Mouse (Mus musculus) testis, adult 2 months (tissue): ENCODE data around the gene Olfr328. TPM values are rescaled to one million over a fixed set of nuclear protein-coding genes. Genes with fewer than 3 reads are reported as not detected.

ENCODE experiments used
- H3K27ac ChIP-seq: fragments of 200-500 bp; 2 replicates; pipeline ENCODE4 v1.5.1; 2012; ENCODE audit warnings: low read depth, low read length; ENCODE audit not compliant: control insufficient read depth, insufficient read depth
- H3K27me3 ChIP-seq: fragments of 200-500 bp; 2 replicates; pipeline ENCODE4 v1.6.1; 2012; ENCODE audit warnings: mild to moderate bottlenecking, low read length, moderate library complexity; ENCODE audit not compliant: control insufficient read depth, insufficient read depth
- H3K36me3 ChIP-seq: fragments of 200-500 bp; 2 replicates; pipeline ENCODE4 v1.6.1; 2012; ENCODE audit warnings: mild to moderate bottlenecking, low read length; ENCODE audit not compliant: control insufficient read depth, insufficient read depth
- H3K4me1 ChIP-seq: fragments of 200-500 bp; 2 replicates; pipeline ENCODE4 v1.6.1; 2012; ENCODE audit warnings: low read length; ENCODE audit not compliant: control insufficient read depth, insufficient read depth
- H3K4me3 ChIP-seq: fragments of 200-500 bp; 2 replicates; pipeline ENCODE4 v1.5.1; 2012; ENCODE audit warnings: low read depth, mild to moderate bottlenecking, low read length, moderate library complexity, mixed read lengths; ENCODE audit not compliant: control insufficient read depth
- CTCF ChIP-seq: fragments of 200-500 bp; IDR thresholded peaks from 2 replicates; pipeline ENCODE4 v1.5.1; 2012; ENCODE audit warnings: low read depth, mild to moderate bottlenecking, inconsistent platforms, low read length, moderate library complexity; ENCODE audit not compliant: control insufficient read depth, insufficient read depth, insufficient replicate concordance
- POLR2A ChIP-seq: fragments of 200-500 bp; IDR thresholded peaks from 2 replicates; pipeline ENCODE4 v1.6.1; 2012; ENCODE audit warnings: low read depth, mild to moderate bottlenecking, inconsistent platforms, low read length, moderate library complexity; ENCODE audit not compliant: control insufficient read depth
- polyA plus RNA-seq: library from polyadenylated mRNA; depleted of rRNA; stranded (reverse); fragments of >200 nt; gene quantifications from 2 replicates; pipeline ENCODE4 v1.2.3, GENCODE M21; 2012; rRNA removed

The Olfr328 gene
- polyA plus RNA-seq, result not detected in 2 replicates

- no peaks in the 10 kb centered on the region for H3K27me3 ChIP-seq
- TF ChIP-seq CTCF, result no peak
- no peak for TF ChIP-seq POLR2A
- H3K4me3 ChIP-seq, result no peak within 1 kb of the TSS
- no peak within 1 kb of the TSS for H3K27ac ChIP-seq
- H3K36me3 ChIP-seq, result no peaks in the 10 kb centered on the region
- H3K4me1 ChIP-seq, result no peaks in the 10 kb centered on the region
Observed at GRCm38 (mm10) chr11:58555536-58555935, at the start of gene Olfr328. Gene Olfr328, minus strand, starts transcription at chr11:58555636.

- Histone ChIP-seq H3K36me3 (no peaks in the 10 kb centered on the region), H3K27me3 (no peaks in the 10 kb centered on the region), H3K4me1 (no peaks in the 10 kb centered on the region; the same call in 1 of the 2 replicates), H3K27ac (no peak overlapping the region), H3K4me3 (no peak overlapping the region)
- TF ChIP-seq POLR2A, result no peak
- no peak for TF ChIP-seq CTCF
Observed at GRCm38 (mm10) chr11:58605228-58605627, 49.8 kb upstream of the Olfr328 start.

GRCm38 (mm10) chr11:58604688-58605087, 49.3 kb upstream of the Olfr328 start:
- Histone ChIP-seq H3K4me1 (no peaks in the 10 kb centered on the region; the same call in 1 of the 2 replicates), H3K4me3 (no peak overlapping the region), H3K27me3 (no peaks in the 10 kb centered on the region), H3K36me3 (no peaks in the 10 kb centered on the region), H3K27ac (no peak overlapping the region)
- TF ChIP-seq CTCF, result no peak

- H3K27ac ChIP-seq, result no peak overlapping the region
- H3K36me3 ChIP-seq, result no peaks in the 10 kb centered on the region
- no peak overlapping the region for H3K4me3 ChIP-seq
- TF ChIP-seq POLR2A (no peak), CTCF (no peak)
- no peaks in the 10 kb centered on the region for H3K27me3 ChIP-seq
- H3K4me1 ChIP-seq, result no peaks in the 10 kb centered on the region; the same call in 1 of the 2 replicates
Observed at GRCm38 (mm10) chr11:58602800-58603560, 47.5 kb upstream of the Olfr328 start.

- no peaks in the 10 kb centered on the region; the same call in 1 of the 2 replicates for H3K4me1 ChIP-seq
- no peak overlapping the region for H3K4me3 ChIP-seq
- TF ChIP-seq POLR2A (no peak), CTCF (no peak)
- H3K27me3 ChIP-seq, result no peaks in the 10 kb centered on the region
- H3K27ac ChIP-seq, result no peak overlapping the region
- H3K36me3 ChIP-seq, result no peaks in the 10 kb centered on the region
Observed at GRCm38 (mm10) chr11:58602062-58602461, 46.6 kb upstream of the Olfr328 start.

DNA sequence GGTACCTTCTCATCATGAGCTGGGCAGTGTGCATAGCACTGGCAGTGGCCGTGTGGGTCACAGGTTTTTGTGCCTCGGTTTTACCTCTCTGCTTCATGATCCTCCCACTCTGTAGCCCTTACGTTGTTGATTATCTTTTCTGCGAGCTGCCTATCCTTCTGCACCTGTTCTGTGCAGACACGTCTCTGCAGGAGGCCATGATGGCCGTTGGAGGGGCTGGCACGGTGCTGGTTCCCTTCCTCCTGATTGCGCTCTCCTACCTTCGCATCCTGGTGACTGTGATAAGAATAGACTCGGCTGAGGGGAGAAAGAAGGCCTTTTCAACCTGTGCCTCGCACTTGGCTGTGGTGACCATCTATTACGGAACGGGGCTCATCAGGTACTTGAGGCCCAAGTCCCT, 42.4 kb upstream of the Olfr328 start:
- H3K27ac ChIP-seq, result no peak overlapping the region
- H3K4me1 ChIP-seq, result no peaks in the 10 kb centered on the region
- no peaks in the 10 kb centered on the region for H3K27me3 ChIP-seq
- H3K4me3 ChIP-seq, result no peak overlapping the region
- H3K36me3 ChIP-seq, result no peaks in the 10 kb centered on the region
- TF ChIP-seq CTCF (no peak), POLR2A (no peak)

DNA sequence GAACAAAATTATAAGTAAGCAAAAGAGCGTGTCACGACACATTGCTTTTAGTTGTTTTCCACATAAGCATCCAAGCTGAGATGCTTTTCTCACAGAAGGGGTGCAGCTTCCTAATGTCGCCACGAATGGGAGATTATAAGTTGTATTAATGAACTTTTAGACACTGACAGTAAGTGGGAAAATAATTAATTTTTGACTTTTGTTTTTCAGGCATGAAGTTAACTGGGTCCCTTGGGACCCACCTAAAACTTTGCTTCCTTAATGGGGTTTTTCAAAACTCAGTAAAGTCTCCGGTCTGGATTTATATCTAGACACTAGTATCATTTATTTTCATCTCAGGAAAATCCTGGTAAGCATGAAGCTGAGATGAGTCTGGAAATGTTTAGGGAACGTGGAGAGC, 39.4 kb upstream of the Olfr328 start, which contains the start of gene Olfr324:
Gene Olfr324, plus strand, starts transcription at position 301 of the 400 bp plus-strand sequence.
- Histone ChIP-seq H3K4me3 (no peak within 1 kb of the TSS), H3K4me1 (no peaks in the 10 kb centered on the region), H3K27ac (no peak within 1 kb of the TSS), H3K27me3 (no peaks in the 10 kb centered on the region), H3K36me3 (no peaks in the 10 kb centered on the region)
- no peak for TF ChIP-seq CTCF
- TF ChIP-seq POLR2A, result no peak
